Mouse (Mus musculus) embryonic facial prominence, embryonic 12.5 days (tissue): ENCODE results near the gene Tmed4. TPM values are rescaled to one million over a fixed set of nuclear protein-coding genes. Genes with fewer than 3 reads are reported as not detected.

Experiments
- ATAC-seq: fragments of 200-750 bp; cut with Nextera tagmentation; 2 replicates; pipeline ENCODE4 v1.8.0; 2017; ENCODE audit not compliant: insufficient number of reproducible peaks, insufficient read depth, low FRiP score, low TSS enrichment
- H3K27ac ChIP-seq: fragments of 300-500 bp; sonication (generic); 2 replicates; pipeline ENCODE4 v1.5.1; 2016; ENCODE audit warnings: mild to moderate bottlenecking
- H3K27me3 ChIP-seq: fragments of 300-500 bp; sonication (generic); 2 replicates; pipeline ENCODE4 v1.6.1; 2016; ENCODE audit warnings: mild to moderate bottlenecking, moderate library complexity
- H3K36me3 ChIP-seq: fragments of 300-500 bp; sonication (generic); 2 replicates; pipeline ENCODE4 v1.6.1; 2016; ENCODE audit warnings: mild to moderate bottlenecking
- H3K4me1 ChIP-seq: fragments of 300-500 bp; sonication (generic); 2 replicates; pipeline ENCODE4 v1.6.1; 2016
- H3K4me2 ChIP-seq: fragments of 300-500 bp; sonication (generic); replicated peaks from 2 replicates; pipeline ENCODE4 v1.6.1; 2016; ENCODE audit warnings: mild to moderate bottlenecking, moderate library complexity
- H3K4me3 ChIP-seq: fragments of 300-500 bp; sonication (generic); 2 replicates; pipeline ENCODE4 v1.5.1; 2016; ENCODE audit warnings: mild to moderate bottlenecking
- H3K9ac ChIP-seq: fragments of 300-500 bp; sonication (generic); 2 replicates; pipeline ENCODE4 v1.6.1; 2016; ENCODE audit warnings: mild to moderate bottlenecking, moderate library complexity
- H3K9me3 ChIP-seq: fragments of 300-500 bp; sonication (generic); 2 replicates; pipeline ENCODE4 v1.6.1; 2016; ENCODE audit warnings: mild to moderate bottlenecking, moderate library complexity
- WGBS: fragments of 180-500 bp; shearing (Covaris S2); methylation state at CpG from one replicate; pipeline ENCODE4 v1.1.7; 2016; 5-methylcytosine and 5-hydroxymethylcytosine counted together
- polyA plus RNA-seq: library from polyadenylated mRNA; unstranded; fragments of >200 nt; fragmentation: Nextera tagmentation; extraction: Ambion mirVana; gene quantifications from 2 replicates; pipeline ENCODE4 v1.2.1, GENCODE M21; 2016

The Tmed4 gene
- polyA plus RNA-seq, 1 experiment from 2014 or later, result 114 TPM

- Histone ChIP-seq H3K27me3 (no peaks in the 10 kb centered on the region), H3K4me2 (no peak overlapping the region), H3K9me3 (no peaks in the 10 kb centered on the region), H3K9ac (no peak overlapping the region), H3K27ac (no peak overlapping the region), H3K4me1 (no peaks in the 10 kb centered on the region), H3K4me3 (no peak overlapping the region), H3K36me3 (no peaks in the 10 kb centered on the region)
- 78% methylated on average over 14 of the region's 14 CpGs for WGBS
- no peak for ATAC-seq
Observed at GRCm38 (mm10) chr11:6224541-6225229, 50.0 kb downstream of the Tmed4 start.

- H3K36me3 ChIP-seq, result no peaks in the 10 kb centered on the region
- no peak overlapping the region for H3K27ac ChIP-seq
- no peaks in the 10 kb centered on the region for H3K27me3 ChIP-seq
- no peaks in the 10 kb centered on the region for H3K4me1 ChIP-seq
- H3K4me3 ChIP-seq, result no peak overlapping the region
- no peak overlapping the region for H3K4me2 ChIP-seq
- H3K9ac ChIP-seq, result no peak overlapping the region
- 90% methylated on average over 10 of the region's 10 CpGs for WGBS
- no peaks in the 10 kb centered on the region for H3K9me3 ChIP-seq
- no peak for ATAC-seq
Observed at GRCm38 (mm10) chr11:6222187-6222586, 52.5 kb downstream of the Tmed4 start.

Other genes starting within 250 kb of the Tmed4 start
- gene Camk2b, start 208.5 kb downstream of the Tmed4 start, polyA plus RNA-seq, result 2.4 and 2.6 TPM in 2 replicates
- 0.28 and 0.39 TPM in 2 replicates for gene A730071L15Rik, start 74.8 kb downstream of the Tmed4 start, polyA plus RNA-seq
- gene Nudcd3, start 74.5 kb downstream of the Tmed4 start, polyA plus RNA-seq, result 49.5 and 50.8 TPM in 2 replicates
- gene Npc1l1, start 44.7 kb downstream of the Tmed4 start, polyA plus RNA-seq, result 0.05 and 0.08 TPM in 2 replicates
- gene Ddx56, start 7.1 kb downstream of the Tmed4 start, polyA plus RNA-seq, result 105 and 106 TPM in 2 replicates
- 96.0 and 99.9 TPM in 2 replicates for gene Ogdh, start 16.8 kb upstream of the Tmed4 start, polyA plus RNA-seq
- 11.9 and 12.5 TPM in 2 replicates for gene Zmiz2, start 114.2 kb upstream of the Tmed4 start, polyA plus RNA-seq
- gene Ppia, start 140.6 kb upstream of the Tmed4 start, polyA plus RNA-seq, result 5,090 and 5,096 TPM in 2 replicates
- 693 and 728 TPM in 2 replicates for gene H2afv, start 169.6 kb upstream of the Tmed4 start, polyA plus RNA-seq
- gene Purb, start 201.0 kb upstream of the Tmed4 start, polyA plus RNA-seq, result 19.5 and 21.7 TPM in 2 replicates
- 0.75 and 1.1 TPM in 2 replicates for gene Myo1g, start 246.1 kb upstream of the Tmed4 start, polyA plus RNA-seq